Mouse (Mus musculus) neutrophil, adult 59 days (primary cell): Measurements from ENCODE around the gene Aars. TPM values are rescaled to one million over a fixed set of nuclear protein-coding genes. Genes with fewer than 3 reads are reported as not detected.

Experiments
- total RNA-seq, 2 experiments: library from RNA; stranded (reverse); gene quantifications; 1 replicate in 1 of 2; 2 replicates in 1 of 2; pipeline ENCODE4 v1.2.4; 2023

Aars gene
- 10 to 100 TPM; 19.8 to 20.9 TPM for total RNA-seq

GRCm38 (mm10) chr8:111032916-111033315 is at the start of gene Aars:
Gene Aars (plus strand): TSS chr8:111033144.

GRCm38 (mm10) chr8:110997547-110998531 is 35.1 kb upstream of the Aars start, which contains the start of gene Ddx19a:
Gene Ddx19a (minus strand): TSS chr8:110997800.

GRCm38 (mm10) chr8:111031572-111031971 is 1.4 kb upstream of the Aars start, which contains the start of gene Ddx19b:
Gene Ddx19b (minus strand): TSS chr8:111031751.

GRCm38 (mm10) chr8:111056158-111056663 is 23.3 kb downstream of the Aars start, which contains the start of gene Exosc6:
Gene Exosc6 (plus strand): TSS chr8:111056339.

GRCm38 (mm10) chr8:111092326-111092725 is 59.4 kb downstream of the Aars start, which contains the start of gene Clec18a:
Gene Clec18a (minus strand): TSS chr8:111092426.

GRCm38 (mm10) chr8:111093865-111094718 is 61.1 kb downstream of the Aars start, which contains the start of gene Pdpr:
Gene Pdpr (plus strand): TSS chr8:111094630.

Other genes starting within 250 kb of the Aars start
- not detected for gene Il34, start 227.2 kb upstream of the Aars start, total RNA-seq
- gene Cog4, start 186.5 kb upstream of the Aars start, total RNA-seq: 10 to 100 TPM; 46.2 to 51.8 TPM
- gene Sf3b3, start 186.4 kb upstream of the Aars start, total RNA-seq: 10 to 100 TPM; 57.6 to 60.4 TPM
- gene Fuk, start 130.7 kb upstream of the Aars start, total RNA-seq: 1 to 10 TPM; 7.6 to 7.8 TPM
- gene St3gal2, start 113.2 kb upstream of the Aars start, total RNA-seq: 10 to 100 TPM; 36.6 to 40.1 TPM
- 10 to 100 TPM; 31.4 to 35.1 TPM for gene Ddx19a, start 35.3 kb upstream of the Aars start, total RNA-seq
- gene Ddx19b, start 1.4 kb upstream of the Aars start, total RNA-seq: 1 to 10 TPM; 4.8 to 7.3 TPM
- gene Exosc6, start 23.2 kb downstream of the Aars start, total RNA-seq: 1 to 10 TPM; 1.9 to 7.0 TPM
- not detected for gene Clec18a, start 59.3 kb downstream of the Aars start, total RNA-seq
- 10 to 100 TPM; 10.9 to 14.1 TPM for gene Pdpr, start 61.5 kb downstream of the Aars start, total RNA-seq
- gene Glg1, start 226.1 kb downstream of the Aars start, total RNA-seq: 10 to 100 TPM; 50.9 to 56.5 TPM